Mouse (Mus musculus) T-helper 2 cell (primary cell): ENCODE measurements at regions not wholly inside any gene's neighbourhood (a gene's known extent, or its start where the extent isn't known, plus 50 kb on each side); places are given as distances from the start of the nearest gene placed in this dataset.

Source experiments
- in situ Hi-C: fragments of 300-600 bp; cut with MboI, MseI; formaldehyde crosslinking; loops from one replicate; pipeline ENCODE4 v1.15.1; 2025; ENCODE audit warnings: high pct_unique_total_duplicates

DNA sequence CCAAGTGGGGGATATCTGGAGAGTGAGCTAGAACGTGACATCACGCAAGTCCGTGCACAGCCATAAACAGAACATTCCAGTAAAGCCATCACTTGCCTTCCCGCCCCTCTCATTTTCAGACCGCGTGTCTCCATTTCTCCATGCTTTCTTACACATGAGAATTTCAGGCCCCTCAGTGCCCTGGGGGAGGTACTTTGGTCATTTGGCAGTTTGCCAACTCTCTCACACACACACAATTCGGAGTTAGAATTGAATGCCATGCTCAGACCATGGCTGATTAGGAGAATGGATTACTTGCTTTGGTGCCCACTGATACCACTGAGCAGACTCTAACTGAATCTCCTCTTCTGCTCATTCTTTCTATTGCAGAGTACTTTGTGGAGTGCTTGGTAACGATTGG, 400.7 kb upstream of the Id4 start:
- in situ Hi-C loops = no loop called here

DNA sequence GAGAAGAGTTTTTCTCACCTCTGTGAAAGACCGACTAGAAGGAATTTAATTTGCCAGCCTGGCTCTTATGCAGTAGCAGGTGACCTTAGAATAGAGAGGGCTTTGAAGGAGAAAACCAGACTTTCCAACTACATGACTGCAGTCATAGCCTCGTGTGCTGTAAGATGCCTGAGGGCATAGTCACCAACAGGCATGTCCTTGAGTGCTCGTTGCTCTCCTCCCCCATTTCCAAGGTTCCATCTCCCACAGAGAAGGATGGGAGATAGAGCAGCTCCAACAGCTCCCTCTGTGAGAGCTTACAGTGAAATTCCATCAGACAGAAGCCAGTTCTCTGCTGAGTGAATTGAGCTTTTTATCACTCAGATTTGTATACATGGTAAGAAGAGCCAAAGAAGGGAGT, 398.1 kb upstream of the Id4 start:
- in situ Hi-C loops = no loop called here

DNA sequence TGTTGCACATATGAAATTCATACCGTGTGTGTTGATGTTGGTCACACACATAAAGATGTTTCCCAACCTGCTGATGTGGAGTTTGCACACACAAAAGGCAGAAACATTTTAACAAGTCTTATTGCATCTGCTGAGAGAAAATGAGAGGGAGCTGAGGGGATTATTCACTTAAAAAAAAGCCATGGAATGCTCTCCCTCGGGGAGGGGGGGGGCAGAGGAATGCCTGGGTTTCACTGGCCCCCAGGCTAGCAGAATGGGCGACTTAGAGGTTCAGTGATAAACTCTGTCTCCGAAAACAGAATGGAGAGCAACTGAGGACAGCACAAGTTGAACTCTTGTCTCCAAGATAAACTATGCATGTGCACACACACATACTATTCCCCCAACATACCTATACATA, 392.4 kb upstream of the Id4 start:
- in situ Hi-C loops = no loop called here

DNA sequence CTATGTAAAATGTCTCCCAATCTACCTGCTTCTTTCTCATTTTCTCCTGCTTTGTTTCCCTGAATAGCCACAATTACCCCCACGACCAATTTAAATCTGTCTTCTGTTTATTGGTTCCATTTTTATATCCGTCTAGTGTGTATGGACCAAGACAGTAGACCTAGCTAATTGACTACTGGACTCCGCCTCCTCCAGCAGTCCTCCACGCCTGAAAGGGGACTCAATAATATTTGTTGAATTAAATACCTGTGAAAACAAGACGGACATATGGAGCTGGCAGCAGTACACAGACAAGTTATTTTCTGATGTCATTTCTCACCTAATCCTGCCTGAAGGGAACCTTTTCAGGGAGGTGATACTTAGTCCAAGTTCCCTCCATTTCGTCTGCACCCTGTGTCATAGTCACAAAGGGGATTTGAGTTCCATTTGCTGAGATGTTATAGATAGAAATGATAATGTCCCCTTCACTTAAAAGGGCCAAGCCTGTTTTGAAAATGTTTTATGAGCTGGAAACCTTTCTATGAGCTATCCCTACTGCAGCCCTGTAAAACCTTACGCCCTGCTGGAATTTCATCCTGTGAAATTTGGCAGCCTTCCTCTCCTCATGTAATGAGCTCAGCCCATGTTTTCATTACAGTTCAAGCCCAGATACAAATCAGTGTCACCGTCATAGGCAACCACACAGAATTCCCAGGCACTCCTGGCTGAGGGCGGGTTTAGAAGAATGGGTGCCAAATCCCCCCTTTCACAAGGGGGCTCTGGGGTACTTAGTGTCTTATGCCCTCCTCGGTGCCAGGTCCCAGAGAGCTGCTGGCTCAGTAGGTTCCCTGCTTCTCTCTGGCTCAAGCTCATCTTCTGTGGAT, 391.1 kb upstream of the Id4 start:
- in situ Hi-C loops = no loop called here

DNA sequence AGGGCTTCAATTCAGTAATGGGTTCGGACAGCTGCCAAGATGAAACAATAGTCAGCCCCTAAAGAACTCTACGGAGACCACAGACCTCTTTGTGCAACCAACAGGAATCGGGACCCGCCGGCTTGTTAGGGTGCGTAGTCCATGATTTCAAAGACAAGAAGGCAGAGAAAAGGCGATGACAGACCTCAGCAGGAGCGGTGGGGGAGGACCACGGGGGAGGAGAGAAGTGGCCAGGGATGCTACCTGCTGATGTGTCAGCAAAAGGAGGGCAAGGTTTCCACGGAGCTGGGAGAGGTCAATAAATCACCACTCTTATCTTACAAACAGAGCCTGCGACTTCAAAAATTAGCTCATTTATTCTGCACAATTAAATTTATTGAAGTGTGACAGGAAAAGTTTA, 388.4 kb upstream of the Id4 start:
- in situ Hi-C loops = no loop called here

DNA sequence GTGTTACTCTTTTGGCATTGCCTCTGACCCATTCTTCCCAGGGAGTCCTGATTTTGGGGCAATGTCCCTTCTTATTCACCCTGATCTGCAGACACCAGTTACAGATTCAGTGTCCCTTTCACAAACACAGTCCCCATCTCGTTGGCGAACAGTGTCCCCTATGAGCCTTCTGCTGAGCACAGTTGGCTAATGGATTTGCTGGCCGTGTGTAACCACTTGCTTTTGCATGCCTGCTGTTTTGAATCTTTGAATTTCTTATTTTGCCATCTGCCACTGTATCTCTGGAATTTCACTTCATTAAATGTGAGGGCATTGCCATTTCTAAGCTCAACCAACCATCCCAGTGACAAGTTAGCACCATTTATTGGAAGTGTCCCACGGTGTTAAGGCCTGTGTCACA, 368.5 kb upstream of the Id4 start:
- in situ Hi-C loops = no loop called here

DNA sequence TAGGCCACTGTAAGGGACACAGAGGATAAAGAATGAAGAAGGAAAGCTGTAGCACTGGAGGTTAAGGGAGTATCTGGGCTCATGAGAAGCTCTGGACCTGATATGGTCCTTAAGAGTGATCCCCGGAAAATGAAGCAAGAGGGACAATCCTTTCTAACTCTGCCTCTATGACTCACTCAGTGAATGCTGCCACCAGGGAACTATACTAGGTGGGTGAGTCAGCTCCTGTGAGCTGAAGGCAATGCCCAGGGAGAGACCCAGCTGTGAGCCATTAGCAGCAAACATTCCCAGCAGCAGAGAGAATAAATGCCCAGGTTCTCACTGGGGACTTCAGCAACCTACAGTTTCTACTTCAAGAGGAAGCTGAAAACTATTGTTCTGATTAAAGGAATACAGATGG, 366.7 kb upstream of the Id4 start:
- in situ Hi-C loops = no loop called here

DNA sequence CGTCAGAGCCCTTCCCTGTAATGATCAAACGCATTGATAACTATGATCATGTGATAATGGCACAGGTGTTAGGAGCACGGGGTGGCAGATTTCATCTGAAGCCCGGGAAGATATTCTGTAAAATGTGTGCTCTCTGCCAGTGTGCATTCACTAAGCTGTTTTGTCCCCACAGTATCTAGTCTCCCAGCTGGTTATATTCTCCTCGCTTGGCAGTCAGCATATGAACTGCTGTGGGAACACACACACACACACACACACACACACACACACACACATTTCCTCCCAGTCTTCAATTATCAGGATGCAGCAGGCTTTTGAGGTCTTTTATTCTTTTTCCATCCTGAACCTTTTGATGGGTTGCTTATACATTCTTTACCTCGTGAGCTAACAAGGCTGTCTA, 365.8 kb upstream of the Id4 start:
- in situ Hi-C loops = no loop called here

DNA sequence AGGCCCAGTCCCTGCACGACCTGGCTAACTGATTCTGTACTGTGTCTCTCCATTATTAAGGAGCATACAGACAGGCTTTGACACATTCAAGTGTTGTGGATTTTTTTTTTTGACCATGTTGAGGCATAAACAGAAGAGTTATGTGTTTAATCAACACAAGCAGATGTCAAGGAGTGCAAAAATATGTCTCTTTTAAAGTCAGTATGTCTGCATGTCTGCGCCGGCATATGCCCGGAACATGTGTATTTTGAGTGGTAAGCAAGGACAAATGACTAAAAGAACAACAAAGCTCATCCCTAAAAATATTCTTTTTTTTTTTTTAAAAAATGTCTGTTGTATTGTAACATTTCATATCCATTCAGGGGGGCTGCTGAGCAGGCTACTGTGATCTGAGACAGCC, 364.4 kb upstream of the Id4 start:
- in situ Hi-C loops = no loop called here

DNA sequence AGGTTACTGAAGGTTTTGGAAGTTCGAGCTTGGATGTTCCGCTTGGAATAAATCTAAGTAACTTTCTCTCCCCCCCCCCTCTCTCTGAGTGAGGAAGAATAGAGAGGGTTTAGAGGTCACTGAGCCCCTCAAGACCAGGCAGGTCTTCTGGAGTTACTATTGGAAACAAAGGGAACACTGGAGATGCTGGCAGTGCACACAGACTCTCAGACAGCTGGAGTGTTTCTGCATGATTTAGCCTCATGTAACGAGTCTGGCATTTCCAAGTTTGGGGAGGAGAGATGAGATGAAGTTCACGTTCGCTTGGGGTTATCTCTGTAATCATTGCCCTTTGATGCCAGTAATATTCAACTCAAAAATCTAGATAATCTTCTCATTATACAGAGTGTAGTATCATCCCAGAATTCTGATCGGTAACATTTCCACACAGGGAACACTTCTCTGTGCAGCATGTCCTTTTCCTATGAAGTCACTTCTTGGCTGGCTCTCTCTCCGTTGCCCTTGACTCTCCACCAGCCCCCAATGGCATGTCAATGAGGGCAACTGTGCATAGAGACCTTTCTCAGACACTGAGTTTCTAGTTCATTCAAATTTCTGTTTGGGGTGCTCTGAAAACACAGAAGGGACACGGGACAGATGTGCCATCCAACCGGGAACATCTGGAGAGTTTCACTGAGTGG, 351.0 kb upstream of the Id4 start:
- in situ Hi-C loops = no loop called here

DNA sequence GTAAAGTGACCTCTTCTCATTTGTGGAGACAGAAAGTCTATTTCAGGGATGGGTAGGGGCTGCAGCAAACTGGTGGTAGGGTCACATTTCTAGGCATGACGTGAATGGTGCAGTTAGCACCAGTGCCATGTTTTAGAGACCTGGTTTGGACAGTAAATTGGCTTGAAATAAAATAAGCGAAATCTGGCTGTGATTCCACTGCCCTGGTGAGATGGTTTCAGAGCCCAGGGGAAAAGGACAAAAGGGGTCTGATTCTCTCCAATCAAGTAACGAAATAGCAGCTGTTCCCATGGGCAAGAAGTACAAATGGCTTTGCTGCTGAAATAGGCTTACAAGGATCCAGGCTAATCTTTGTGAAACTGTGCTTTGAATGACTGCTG, 350.5 kb upstream of the Id4 start:
- in situ Hi-C loops = no loop called here

DNA sequence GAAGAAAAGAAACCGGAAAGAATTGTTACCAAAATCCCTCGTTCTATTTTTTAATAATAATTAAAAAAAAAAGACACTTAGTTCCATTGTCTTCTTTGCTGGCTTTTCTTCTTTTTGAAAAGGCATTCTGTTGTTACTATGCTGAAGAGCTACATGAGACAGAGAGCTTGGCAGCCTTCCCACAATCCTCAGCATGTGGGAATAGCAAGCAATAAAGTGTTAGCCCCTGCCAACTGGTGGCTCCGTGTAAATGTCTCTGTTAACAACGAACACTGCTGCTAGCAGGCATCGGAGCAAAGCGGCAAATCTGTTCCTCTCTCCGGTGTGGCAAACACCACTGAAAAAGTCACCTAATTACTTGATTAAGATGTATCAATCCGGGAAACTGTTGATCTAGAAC, 344.6 kb upstream of the Id4 start:
- in situ Hi-C loops = no loop called here

DNA sequence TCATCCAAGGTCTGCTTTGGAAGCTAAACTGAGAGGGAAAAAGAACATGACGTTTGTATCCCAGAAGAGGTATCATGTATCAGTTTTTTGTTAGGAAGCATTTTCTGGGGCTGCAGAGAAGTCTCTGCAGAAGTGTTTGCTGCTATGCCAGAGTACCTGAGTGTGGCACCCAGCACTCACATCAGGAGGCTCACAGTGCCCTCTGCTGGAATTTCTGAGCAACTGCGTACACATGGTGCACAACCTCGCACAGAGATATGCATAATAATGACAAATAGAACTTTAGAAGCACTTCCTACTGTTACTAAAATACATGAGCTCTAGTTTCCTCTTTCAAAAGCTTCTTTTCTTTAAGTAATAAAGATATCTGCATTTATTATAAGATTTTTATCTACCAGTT, 343.7 kb upstream of the Id4 start:
- in situ Hi-C loops = no loop called here

DNA sequence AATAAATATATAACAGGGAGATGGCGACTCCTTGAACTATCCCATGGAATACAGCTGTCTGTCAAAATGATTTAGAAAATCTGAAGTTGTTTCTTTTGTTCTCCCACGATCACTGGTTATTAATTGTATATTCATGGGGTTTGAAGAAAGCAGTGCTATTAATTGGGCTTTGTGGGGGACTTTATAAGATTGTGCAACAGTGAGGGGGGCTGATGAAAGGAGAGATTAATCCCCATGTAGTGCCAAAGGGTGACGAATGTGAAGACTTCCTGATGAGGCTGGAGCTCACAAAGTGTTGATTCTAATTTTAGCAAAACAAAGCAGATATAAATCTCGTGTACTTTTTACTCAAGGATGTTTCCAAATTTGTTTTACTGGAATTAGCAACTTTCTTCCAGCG, 340.0 kb upstream of the Id4 start:
- in situ Hi-C loops = no loop called here

DNA sequence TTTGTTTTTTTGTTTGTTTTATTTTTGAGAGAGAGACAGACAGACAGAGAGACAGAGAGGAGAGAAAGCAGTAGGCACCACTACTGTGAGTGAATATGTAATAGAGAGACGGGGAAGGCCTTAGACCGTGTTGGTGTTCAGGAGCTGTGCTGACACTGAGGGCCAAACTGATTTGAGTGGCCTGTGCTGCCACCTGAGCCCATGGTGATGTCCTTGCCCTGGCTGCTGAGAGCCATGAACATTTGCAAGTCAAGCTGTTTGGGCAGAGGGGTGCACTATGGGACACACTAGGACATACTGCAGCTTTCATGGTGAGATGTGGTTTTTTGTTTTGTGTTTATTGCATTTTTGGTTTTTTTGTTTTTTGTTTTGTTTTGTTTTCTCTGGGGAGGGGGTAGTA, 320.3 kb upstream of the Id4 start:
- in situ Hi-C loops = no loop called here

DNA sequence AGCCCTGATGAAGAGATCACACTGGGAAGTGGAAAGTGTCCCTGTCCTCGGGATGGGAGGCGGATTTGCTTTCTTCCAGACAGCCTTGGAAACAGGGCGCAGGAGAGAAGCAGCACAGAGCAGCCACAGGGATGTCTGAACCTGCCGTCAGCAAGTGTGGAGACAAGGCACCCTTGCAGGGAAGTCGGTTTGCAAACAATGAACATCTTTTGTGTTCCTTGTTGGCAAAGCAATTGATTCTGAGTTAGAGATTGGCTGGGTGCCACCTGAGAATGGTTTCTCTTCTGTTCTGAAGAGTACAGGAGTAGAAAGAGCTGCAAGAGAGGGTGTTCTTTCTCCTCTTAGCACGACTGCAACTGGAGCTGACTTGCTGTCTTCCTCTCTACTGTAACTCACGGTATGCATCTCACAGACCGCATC, 318.6 kb upstream of the Id4 start:
- in situ Hi-C loops = no loop called here

DNA sequence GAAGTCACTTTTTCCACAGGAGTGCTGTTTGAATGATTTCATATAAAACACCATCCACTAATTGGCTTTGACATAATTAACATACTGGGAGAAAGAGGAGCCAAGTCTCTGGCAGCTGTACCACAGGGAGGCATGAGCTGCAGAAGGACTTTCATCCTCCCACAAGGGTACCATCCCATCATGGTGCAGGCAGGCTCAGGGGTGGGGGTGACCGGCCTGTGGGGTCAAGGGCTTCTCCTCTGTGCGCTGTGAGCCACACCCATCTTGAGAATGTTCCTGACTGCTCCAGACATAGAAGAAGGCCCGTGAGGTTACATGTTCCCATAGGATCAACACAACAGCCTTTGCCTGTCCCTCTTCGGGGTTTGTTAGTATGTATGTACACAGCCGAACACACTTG, 317.4 kb upstream of the Id4 start:
- in situ Hi-C loops = no loop called here

DNA sequence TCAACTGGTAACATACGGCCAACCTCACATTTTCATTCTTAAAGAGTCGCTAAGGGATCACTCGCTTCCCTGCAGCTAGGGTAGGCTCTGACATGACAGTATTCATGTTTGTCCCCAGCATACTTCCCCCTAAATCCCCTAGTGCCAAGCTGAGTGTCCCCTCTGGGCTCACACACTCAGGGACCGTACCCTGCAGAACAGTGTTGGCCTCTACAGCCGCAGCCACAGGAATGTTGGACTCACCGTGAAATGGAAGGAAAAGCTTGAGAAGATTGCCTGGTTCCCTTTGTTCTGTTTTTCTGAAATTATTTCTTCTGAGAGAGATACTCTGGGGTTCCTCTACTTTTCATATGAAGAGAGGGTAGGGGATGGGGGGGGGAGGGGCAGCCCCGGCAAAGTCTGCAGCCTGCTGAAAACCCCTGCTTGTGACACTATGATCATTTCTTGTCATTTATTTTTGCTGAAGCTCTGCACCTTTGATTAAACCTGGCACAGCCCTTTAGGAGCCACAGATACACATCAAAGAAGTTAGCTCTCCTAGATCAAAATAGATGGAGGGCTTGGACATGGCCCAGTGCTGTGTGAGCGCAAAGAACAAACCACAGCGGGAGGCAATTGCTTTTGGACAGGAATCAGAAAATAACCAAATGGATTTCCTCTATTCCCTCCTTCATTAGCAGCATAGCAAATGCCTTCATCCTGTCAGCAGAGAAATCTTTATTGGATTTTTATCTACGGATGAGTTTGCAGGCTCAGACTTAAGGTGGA, 312.7 kb upstream of the Id4 start:
- in situ Hi-C loops = no loop called here

DNA sequence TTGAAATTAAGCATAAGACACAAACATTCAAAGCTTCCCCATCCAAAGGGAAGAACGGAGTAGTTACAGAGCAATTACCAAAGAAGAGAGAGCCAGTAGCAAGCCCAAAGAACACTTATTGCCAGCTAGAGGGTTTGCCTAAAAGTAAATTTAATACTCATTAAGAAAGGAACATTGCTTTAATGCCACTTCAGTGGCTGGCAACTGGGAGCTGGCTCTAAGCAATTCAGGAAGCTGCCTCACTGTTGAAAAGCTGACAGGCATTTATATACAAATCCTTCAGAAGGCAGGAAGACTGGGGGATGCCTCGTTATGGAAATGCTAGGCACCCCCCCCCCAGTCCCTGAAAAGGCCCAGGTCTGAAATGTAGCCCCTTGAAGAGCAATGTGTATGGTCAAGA, 310.6 kb upstream of the Id4 start:
- in situ Hi-C loops = no loop called here

DNA sequence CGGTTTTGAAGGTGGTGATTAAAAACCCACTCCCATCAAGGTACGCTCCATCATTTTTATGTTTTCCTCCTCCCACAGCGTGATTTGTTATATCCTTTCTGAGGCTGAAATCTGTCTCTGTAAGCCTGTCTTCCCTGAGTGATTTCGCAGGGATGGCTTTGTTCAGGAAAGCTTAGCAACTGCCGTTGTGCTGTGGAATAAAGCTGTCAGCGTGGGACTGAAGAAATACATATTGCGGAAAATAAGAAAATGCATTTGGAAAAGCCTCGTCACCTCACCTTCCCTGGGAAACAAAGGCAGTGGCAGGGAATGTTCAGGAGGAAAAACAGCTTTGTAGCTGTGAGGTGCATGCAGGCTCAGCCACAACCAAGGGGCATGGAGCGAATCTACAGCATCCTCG, 310.0 kb upstream of the Id4 start:
- in situ Hi-C loops = no loop called here

DNA sequence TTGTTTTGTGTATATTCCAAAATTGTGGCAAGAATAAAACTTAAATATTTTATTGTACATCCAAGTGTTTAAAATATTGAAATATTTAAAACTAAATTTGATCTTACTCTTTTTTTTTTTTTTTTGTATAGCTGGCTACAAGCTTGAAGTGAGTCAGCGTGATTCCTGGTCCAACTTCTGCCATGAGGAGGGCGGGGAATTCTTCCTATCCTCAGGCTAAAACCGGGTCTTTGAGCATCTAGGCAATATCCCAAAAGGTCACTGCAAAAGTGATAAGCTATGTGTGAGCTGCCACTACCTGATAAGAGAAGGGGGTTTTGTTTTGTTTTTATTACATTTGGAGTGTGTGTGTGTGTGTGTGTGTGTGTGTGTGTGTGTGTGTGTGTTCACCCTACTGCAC, 308.1 kb upstream of the Id4 start:
- in situ Hi-C loops = no loop called here

DNA sequence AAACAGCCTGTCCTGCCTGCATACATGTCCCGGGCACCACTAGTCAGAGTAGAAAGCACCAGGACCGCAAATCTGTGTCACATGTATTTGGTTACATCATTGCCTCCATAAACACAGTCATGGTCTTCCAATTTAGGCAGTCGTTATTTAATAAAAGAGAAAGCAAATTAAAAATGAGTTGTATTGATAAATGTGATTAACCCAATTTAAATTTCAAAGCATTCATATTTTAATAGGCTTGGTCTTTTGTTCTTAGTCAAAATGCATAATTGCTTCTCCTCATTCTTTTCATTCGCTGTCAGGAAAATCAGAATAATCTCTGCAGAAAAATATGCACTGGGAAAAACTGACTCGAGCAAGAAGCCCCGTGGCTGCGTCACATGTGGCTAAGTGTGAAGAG, 307.3 kb upstream of the Id4 start:
- in situ Hi-C loops = no loop called here

DNA sequence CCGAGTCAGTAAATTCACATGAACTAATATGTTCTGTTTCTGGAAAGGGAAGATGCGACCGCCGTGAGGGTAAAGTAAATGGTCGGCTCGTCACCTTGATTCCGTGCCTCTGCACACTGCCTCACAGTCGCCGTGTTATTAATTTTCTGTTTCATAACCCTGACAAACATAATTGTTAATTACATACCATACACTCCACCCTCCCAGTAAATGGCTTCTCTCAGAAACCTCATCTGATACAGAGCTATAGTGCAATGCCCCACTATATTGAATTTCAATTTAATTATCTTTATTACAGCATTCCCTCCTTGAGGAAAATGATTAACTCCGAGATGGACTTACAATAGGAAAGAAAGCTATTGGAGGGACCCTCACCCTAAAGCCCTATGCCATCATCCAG, 305.5 kb upstream of the Id4 start:
- in situ Hi-C loops = no loop called here
